Mouse (Mus musculus) stomach, postnatal 0 days (tissue): ENCODE results near the gene Osbp2.

ENCODE experiments used
- CTCF ChIP-seq: IDR thresholded peaks from 2 replicates; pipeline ENCODE4 v1.5.1; 2016; ENCODE audit warnings: antibody characterized with exemption, low read depth, mild to moderate bottlenecking, moderate library complexity
- EP300 ChIP-seq: optimal IDR thresholded peaks from 2 replicates; pipeline ENCODE3; 2016; ENCODE audit warnings: antibody characterized with exemption

GRCm38 (mm10) chr11:3909236-3909635 is 45.5 kb upstream of the Osbp2 start:
- TF ChIP-seq CTCF (no peak), EP300 (no peak)
